Mouse (Mus musculus): ENCODE data around the gene Ablim1.

GRCm38 (mm10) chr19:57189427-57189826, 125.3 kb downstream of the Ablim1 start:
- TF ChIP-seq CTCF (IDR thresholded peaks at IDR 0.05; ENCODE audit: low read depth, low read length) = no peak
- no peak for TF ChIP-seq POLR2A (IDR thresholded peaks at IDR 0.05; ENCODE audit: insufficient read depth, low read length)
